Mouse (Mus musculus): Measurements from ENCODE around the gene Rere. TPM values are rescaled to one million over a fixed set of nuclear protein-coding genes. Genes with fewer than 3 reads are reported as not detected.

Rere gene
- polyA plus RNA-seq, 1 experiment from 2014 or later = 29.0 TPM

DNA sequence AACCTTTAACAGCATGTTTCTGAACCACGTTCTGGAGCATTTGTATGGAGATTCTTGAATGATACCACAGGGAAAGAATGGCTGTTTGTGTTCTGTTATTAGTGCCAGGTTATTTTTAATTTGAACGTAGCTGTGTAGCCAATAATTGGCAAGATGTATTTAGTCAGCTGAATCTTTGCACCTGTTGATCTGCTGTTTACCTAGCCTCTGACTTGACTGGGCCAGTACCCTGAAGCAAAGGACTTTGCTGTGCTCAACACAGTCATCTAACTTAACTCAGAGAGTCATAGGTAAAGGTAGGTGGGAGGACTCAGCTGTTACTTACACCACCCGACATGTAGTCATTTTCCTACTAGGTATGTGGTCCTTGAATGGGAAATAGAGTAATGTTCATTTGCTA, 278.1 kb downstream of the Rere start:
- H3K9ac ChIP-seq (ENCODE audit: low read depth, low read length) = no peak overlapping the region
- no peaks in the 10 kb centered on the region for H3K36me3 ChIP-seq (ENCODE audit: control insufficient read depth, insufficient read depth, low read length)
- no peak overlapping the region for H3K27ac ChIP-seq (ENCODE audit: low read length)
- no peaks in the 10 kb centered on the region for H3K27me3 ChIP-seq (ENCODE audit: control insufficient read depth, insufficient read depth, low read depth, low read length)
- ATAC-seq = no peak
- H3K9me3 ChIP-seq (replicated peaks; ENCODE audit: control insufficient read depth, low read length, poor library complexity, severe bottlenecking) = no peaks in the 10 kb centered on the region
- 89% methylated on average over 3 of the region's 3 CpGs for WGBS
- H3K4me2 ChIP-seq (ENCODE audit: low read length) = no peak overlapping the region
- H3K4me3 ChIP-seq (ENCODE audit: low read depth, low read length) = no peak overlapping the region
- H3K4me1 ChIP-seq (ENCODE audit: control insufficient read depth, insufficient read depth, low read length) = peaks cover 34% of the 10 kb centered on the region

GRCm38 (mm10) chr4:150563281-150563680, 281.8 kb downstream of the Rere start:
- Histone ChIP-seq H3K4me3 (ENCODE audit: low read depth, low read length) (no peak overlapping the region), H3K36me3 (ENCODE audit: control insufficient read depth, insufficient read depth, low read length) (no peaks in the 10 kb centered on the region), H3K4me1 (ENCODE audit: control insufficient read depth, insufficient read depth, low read length) (peaks cover 12% of the 10 kb centered on the region; the same call in 1 of the 2 replicates), H3K27me3 (ENCODE audit: control insufficient read depth, insufficient read depth, low read depth, low read length) (no peaks in the 10 kb centered on the region), H3K27ac (ENCODE audit: low read length) (no peak overlapping the region), H3K4me2 (ENCODE audit: low read length) (no peak overlapping the region), H3K9ac (ENCODE audit: low read depth, low read length) (no peak overlapping the region), H3K9me3 (replicated peaks; ENCODE audit: control insufficient read depth, low read length, poor library complexity, severe bottlenecking) (no peaks in the 10 kb centered on the region)
- ATAC-seq = no peak
- 28% methylated on average over 5 of the region's 5 CpGs for WGBS

GRCm38 (mm10) chr4:150566193-150566592, 284.7 kb downstream of the Rere start:
- Histone ChIP-seq H3K4me2 (ENCODE audit: low read length) (no peak overlapping the region), H3K27ac (ENCODE audit: low read length) (no peak overlapping the region), H3K4me1 (ENCODE audit: control insufficient read depth, insufficient read depth, low read length) (peaks cover 29% of the 10 kb centered on the region), H3K9me3 (replicated peaks; ENCODE audit: control insufficient read depth, low read length, poor library complexity, severe bottlenecking) (no peaks in the 10 kb centered on the region), H3K36me3 (ENCODE audit: control insufficient read depth, insufficient read depth, low read length) (no peaks in the 10 kb centered on the region), H3K9ac (ENCODE audit: low read depth, low read length) (no peak overlapping the region), H3K4me3 (ENCODE audit: low read depth, low read length) (no peak overlapping the region), H3K27me3 (ENCODE audit: control insufficient read depth, insufficient read depth, low read depth, low read length) (no peaks in the 10 kb centered on the region)
- 84% methylated on average over 6 of the region's 6 CpGs for WGBS
- ATAC-seq = no peak

GRCm38 (mm10) chr4:150568318-150569134, 287.1 kb downstream of the Rere start:
- H3K36me3 ChIP-seq (ENCODE audit: control insufficient read depth, insufficient read depth, low read length) = no peaks in the 10 kb centered on the region
- peak overlapping the region; percentile 74 for H3K4me2 ChIP-seq (ENCODE audit: low read length)
- no peaks in the 10 kb centered on the region for H3K9me3 ChIP-seq (replicated peaks; ENCODE audit: control insufficient read depth, low read length, poor library complexity, severe bottlenecking)
- ATAC-seq = no peak
- WGBS = 39% methylated on average over 9 of the region's 9 CpGs
- H3K9ac ChIP-seq (ENCODE audit: low read depth, low read length) = peak overlapping the region; percentile 94
- peak overlapping the region; percentile 92 for H3K27ac ChIP-seq (ENCODE audit: low read length)
- H3K4me3 ChIP-seq (ENCODE audit: low read depth, low read length) = peak overlapping the region; percentile 85
- H3K27me3 ChIP-seq (ENCODE audit: control insufficient read depth, insufficient read depth, low read depth, low read length) = no peaks in the 10 kb centered on the region
- peaks cover 30% of the 10 kb centered on the region for H3K4me1 ChIP-seq (ENCODE audit: control insufficient read depth, insufficient read depth, low read length)

- Histone ChIP-seq H3K4me2 (ENCODE audit: low read length) (peak overlapping the region; percentile 74), H3K9me3 (replicated peaks; ENCODE audit: control insufficient read depth, low read length, poor library complexity, severe bottlenecking) (no peaks in the 10 kb centered on the region), H3K27ac (ENCODE audit: low read length) (peak overlapping the region; percentile 92), H3K36me3 (ENCODE audit: control insufficient read depth, insufficient read depth, low read length) (no peaks in the 10 kb centered on the region), H3K4me3 (ENCODE audit: low read depth, low read length) (peak overlapping the region; percentile 85), H3K4me1 (ENCODE audit: control insufficient read depth, insufficient read depth, low read length) (peaks cover 25% of the 10 kb centered on the region), H3K27me3 (ENCODE audit: control insufficient read depth, insufficient read depth, low read depth, low read length) (no peaks in the 10 kb centered on the region), H3K9ac (ENCODE audit: low read depth, low read length) (peak overlapping the region; percentile 94)
- 0% methylated on average over 30 of the region's 73 CpGs for WGBS
- peak; percentile 90 for ATAC-seq
Observed at GRCm38 (mm10) chr4:150569135-150569833, 287.8 kb downstream of the Rere start.

DNA sequence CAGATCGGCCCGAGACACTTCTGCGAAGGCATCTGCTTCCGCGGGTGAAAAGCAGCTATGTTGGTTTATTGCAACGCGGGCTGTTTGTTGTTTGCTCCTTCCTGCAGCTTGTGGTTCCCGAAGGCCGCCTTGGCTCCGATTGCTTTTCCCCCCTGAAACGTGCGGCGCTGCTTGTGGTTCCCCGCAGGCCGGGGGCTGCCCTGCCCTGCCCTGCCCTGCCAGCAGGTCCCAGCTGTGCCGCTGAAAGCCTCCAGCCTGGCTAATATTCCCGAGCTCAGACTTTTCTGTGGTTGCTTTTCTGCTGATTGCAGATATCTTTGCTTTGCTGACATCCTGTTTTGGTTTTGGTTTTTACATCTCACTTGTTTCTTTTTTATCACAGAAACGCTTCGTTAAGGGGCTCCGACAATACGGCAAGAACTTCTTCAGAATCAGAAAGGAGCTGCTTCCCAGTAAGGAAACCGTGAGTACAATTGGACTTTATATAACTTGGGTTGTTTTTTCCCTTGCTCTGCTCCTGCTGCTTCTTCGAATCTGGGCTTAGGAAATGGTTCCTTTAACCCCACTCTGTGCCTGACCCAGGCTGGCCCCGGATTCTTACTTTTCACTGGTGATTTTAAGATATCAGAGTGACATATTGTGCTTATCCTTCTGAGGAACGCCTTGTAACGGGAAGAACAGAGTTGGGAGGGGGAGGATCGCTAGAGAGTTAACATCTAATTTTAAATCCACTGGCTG, 288.6 kb downstream of the Rere start:
- Histone ChIP-seq H3K27me3 (ENCODE audit: control insufficient read depth, insufficient read depth, low read depth, low read length) (no peaks in the 10 kb centered on the region), H3K4me3 (ENCODE audit: low read depth, low read length) (peak overlapping the region; percentile 85), H3K4me2 (ENCODE audit: low read length) (peak overlapping the region; percentile 74), H3K9me3 (replicated peaks; ENCODE audit: control insufficient read depth, low read length, poor library complexity, severe bottlenecking) (no peaks in the 10 kb centered on the region), H3K4me1 (ENCODE audit: control insufficient read depth, insufficient read depth, low read length) (peaks cover 25% of the 10 kb centered on the region), H3K27ac (ENCODE audit: low read length) (peak overlapping the region; percentile 92), H3K9ac (ENCODE audit: low read depth, low read length) (peak overlapping the region; percentile 94), H3K36me3 (ENCODE audit: control insufficient read depth, insufficient read depth, low read length) (no peaks in the 10 kb centered on the region)
- peak; percentile 58; the same call in 1 of the 2 replicates for ATAC-seq
- under 1% methylated on average over 27 of the region's 27 CpGs for WGBS

GRCm38 (mm10) chr4:150570793-150571192, 289.3 kb downstream of the Rere start:
- 55% methylated on average over 2 of the region's 2 CpGs for WGBS
- no peaks in the 10 kb centered on the region for H3K9me3 ChIP-seq (replicated peaks; ENCODE audit: control insufficient read depth, low read length, poor library complexity, severe bottlenecking)
- peak overlapping the region; percentile 74 for H3K4me2 ChIP-seq (ENCODE audit: low read length)
- H3K27me3 ChIP-seq (ENCODE audit: control insufficient read depth, insufficient read depth, low read depth, low read length) = no peaks in the 10 kb centered on the region
- H3K27ac ChIP-seq (ENCODE audit: low read length) = no peak overlapping the region
- H3K9ac ChIP-seq (ENCODE audit: low read depth, low read length) = no peak overlapping the region
- ATAC-seq = no peak
- peak overlapping the region; percentile 85 for H3K4me3 ChIP-seq (ENCODE audit: low read depth, low read length)
- peaks cover 25% of the 10 kb centered on the region for H3K4me1 ChIP-seq (ENCODE audit: control insufficient read depth, insufficient read depth, low read length)
- no peaks in the 10 kb centered on the region for H3K36me3 ChIP-seq (ENCODE audit: control insufficient read depth, insufficient read depth, low read length)

DNA sequence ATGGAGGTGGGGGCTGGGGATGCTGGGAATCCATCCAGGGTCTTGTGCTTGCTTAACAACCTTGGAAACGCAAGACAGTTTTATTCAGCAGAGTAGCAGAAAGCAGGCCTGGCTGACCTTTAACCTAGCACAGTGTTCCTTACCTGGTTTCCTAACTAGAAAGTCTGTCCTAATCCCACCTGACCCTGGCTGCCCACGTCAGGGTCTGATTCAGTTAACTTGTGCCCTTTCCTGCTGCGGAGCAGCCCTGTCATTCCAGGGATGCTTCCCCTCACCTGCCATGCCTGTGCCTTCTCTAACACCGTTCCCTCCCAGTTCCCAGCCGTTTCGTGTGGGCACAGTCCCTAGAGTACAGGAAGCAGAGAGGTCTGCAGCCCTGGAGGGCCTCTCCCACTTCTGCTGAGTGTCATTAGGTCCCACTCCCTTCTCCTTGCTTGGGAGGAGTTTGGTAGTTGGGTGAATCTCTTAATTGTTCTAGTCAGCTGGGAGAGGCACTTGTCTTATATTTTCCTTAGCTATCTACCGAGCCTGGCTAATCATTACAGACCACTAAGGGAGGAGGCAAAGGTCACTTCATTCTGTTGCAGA, 290.8 kb downstream of the Rere start:
- H3K4me2 ChIP-seq (ENCODE audit: low read length) = no peak overlapping the region
- H3K4me1 ChIP-seq (ENCODE audit: control insufficient read depth, insufficient read depth, low read length) = peaks cover 25% of the 10 kb centered on the region
- no peaks in the 10 kb centered on the region for H3K27me3 ChIP-seq (ENCODE audit: control insufficient read depth, insufficient read depth, low read depth, low read length)
- no peaks in the 10 kb centered on the region for H3K9me3 ChIP-seq (replicated peaks; ENCODE audit: control insufficient read depth, low read length, poor library complexity, severe bottlenecking)
- no peak overlapping the region for H3K27ac ChIP-seq (ENCODE audit: low read length)
- no peak for ATAC-seq
- H3K9ac ChIP-seq (ENCODE audit: low read depth, low read length) = no peak overlapping the region
- H3K4me3 ChIP-seq (ENCODE audit: low read depth, low read length) = no peak overlapping the region
- WGBS = 69% methylated on average over 7 of the region's 7 CpGs
- no peaks in the 10 kb centered on the region for H3K36me3 ChIP-seq (ENCODE audit: control insufficient read depth, insufficient read depth, low read length)
